Mouse (Mus musculus) adrenal gland, adult (tissue): ENCODE measurements around the gene Prdm9.
"Not testable (repeated sequence)": the region's sequence is repeated elsewhere in the genome, so short reads cannot be mapped to it uniquely, and the experiment has no call there.

ENCODE experiments used
- DNase-seq, 2 experiments: peaks; one replicate each; pipeline ENCODE4 v3.0.0; 2022 to 2023; ENCODE audit warnings: low spot score in 1 of 2; ENCODE audit not compliant: inconsistent age in 2 of 2

The Prdm9 gene

DNA sequence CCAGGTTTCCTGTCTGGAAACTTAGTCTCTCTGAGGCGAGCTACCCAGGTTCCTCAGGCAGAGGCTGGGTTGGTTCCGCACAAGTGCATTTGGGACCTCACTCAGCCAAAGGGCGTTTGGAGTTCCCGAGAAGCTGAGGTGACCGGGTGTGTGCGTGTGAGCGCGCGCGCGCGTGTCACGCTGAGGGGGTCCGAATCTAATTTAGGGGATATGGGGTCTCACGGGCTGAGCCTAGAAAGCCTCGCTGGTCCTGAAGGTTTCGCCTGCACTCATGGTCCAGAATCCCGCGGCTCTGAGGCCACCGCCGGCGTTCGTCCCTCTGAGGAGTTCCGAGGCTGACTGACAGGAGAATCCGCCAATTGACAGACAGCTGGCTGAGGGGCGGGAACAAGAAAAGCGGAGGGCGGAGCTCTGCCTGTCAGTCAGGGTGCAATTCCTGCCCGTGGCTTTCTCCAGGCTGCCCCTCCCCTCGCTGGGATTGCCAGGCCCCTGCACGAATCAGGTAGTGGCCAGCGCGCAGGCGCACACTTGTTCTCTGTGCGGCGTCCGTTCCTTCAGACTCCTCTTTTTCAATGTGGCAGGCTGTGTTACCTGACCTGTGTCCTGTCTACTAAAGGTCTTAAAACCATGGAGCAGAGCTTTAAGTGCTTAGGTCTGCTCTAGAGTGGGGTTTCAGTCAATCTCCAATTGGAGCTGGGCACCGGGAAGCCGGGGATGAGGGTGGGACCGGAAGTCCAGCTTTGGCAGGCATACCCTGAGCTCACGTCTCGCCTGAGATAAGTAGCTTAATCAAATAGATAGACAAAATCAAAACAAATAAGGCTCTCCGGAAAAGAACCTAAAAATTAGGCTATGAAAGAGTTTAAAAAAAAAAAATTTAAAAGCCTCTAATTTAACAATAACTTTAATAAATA is at the start of gene Prdm9:
Prdm9 (minus strand) TSS at position 341 of the 914 bp plus-strand sequence.
- peak; percentile 99 to 100 for DNase-seq

GRCm38 (mm10) chr17:15599496-15599895 is 35.3 kb upstream of the Prdm9 start:
- DNase-seq, result no peak

GRCm38 (mm10) chr17:15591216-15591881 is 27.2 kb upstream of the Prdm9 start:
- no peak for DNase-seq

GRCm38 (mm10) chr17:15588116-15588515 is 24.0 kb upstream of the Prdm9 start:
- DNase-seq, result no peak

- peak in 1 of 2 experiments; percentile 47 for DNase-seq
Measured at GRCm38 (mm10) chr17:15585691-15586090, 21.5 kb upstream of the Prdm9 start.

- DNase-seq, result peak in 1 of 2 experiments; percentile 13
Measured at GRCm38 (mm10) chr17:15583071-15583470, 18.9 kb upstream of the Prdm9 start.

DNA sequence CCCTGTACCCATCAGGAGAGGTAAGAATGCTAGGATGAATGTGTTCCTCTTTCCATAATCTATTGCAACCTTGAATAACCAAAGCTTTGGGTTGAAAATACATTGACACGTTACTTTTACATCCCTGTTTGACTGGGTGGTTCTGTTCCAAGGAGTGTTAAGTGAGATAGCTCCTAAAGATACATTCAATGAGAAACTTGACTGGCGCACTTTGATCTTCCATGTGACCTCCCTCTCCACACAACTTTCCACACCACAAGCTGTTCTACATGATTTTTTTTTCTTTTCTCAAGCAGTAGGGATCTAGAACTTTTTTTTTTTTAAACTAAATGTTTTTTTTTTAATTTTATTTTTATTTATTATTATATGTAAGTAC is 15.9 kb upstream of the Prdm9 start:
- no peak for DNase-seq

GRCm38 (mm10) chr17:15579410-15580071 is 15.4 kb upstream of the Prdm9 start:
- no peak for DNase-seq

- peak; percentile 57 to 74 for DNase-seq
Measured at GRCm38 (mm10) chr17:15577291-15577694, 13.1 kb upstream of the Prdm9 start.

- peak in 1 of 2 experiments; percentile 28 for DNase-seq
Measured at GRCm38 (mm10) chr17:15575056-15575455, 10.9 kb upstream of the Prdm9 start.

DNA sequence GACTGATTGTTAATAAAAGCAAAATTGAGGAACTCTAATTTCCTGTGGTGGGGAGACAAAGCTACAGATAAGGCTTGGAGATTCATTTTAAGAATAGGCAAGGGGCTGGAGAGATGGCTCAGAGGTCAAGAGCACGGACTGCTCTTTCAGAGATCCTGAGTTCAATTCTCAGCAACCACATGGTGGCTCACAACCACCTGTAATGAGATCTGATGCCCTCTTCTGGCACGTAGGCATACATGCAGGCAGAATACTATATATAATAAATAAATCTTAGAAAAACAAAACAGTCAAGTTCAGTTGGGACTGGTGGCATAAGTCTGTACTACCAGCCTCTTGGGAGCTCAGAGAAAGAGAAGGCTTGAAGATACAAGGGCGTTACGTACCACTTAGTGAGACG is 2.8 kb upstream of the Prdm9 start:
- DNase-seq, result no peak

DNA sequence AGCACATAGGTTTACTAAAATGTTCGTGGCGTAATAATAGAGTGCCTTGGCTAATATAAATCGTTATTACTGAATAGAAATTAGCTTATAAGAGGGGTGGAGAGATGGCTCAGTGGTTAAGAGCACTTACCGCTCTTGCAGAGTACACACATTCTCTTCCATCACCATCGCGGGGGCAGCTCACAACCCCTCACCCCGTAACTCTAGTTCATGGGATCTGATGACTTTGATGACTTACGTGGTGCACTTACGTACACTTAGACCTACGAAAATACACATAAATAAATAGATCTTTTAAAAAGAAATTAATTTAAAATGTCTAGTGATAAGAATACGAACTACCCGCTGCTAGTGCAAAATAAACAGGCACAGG is 760 bp upstream of the Prdm9 start:
- peak; percentile 21 to 57 for DNase-seq

DNA sequence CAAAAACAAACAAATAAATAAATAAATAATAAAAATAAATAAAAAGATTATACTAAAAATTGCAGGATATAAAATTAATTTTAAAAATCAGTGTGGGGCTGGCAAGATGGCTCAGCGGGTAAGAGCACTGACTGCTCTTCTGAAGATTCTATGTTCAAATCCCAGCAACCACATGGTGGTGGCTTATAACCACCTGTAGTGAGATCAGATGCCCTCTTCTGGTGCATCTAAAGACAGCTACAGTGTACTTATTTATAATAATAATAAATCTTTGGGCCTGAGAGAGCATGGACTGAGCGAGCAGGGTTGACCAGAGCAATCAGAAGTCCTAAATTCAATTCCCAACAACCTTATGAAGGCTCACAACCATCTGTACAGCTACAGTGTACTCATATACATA is 4.2 kb downstream of the Prdm9 start:
- no peak for DNase-seq

DNA sequence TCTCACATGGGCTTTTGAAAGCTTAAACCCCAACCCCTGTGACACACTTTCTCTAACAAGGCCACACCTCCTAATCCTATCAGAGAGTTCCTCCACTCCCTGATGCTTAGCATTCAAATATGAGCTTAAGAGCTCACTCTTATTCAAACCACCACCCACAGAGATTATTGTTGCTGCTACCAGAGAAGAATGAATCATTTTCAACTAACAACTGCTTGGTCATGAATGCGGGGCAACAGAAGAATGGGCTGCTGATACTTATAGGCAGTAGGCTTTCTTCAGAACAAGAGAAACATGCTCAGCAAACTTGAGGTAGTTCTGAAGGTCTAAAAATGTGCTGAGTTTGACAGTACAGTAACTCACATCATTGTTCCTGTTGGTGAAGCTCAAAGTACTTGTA is 14.4 kb downstream of the Prdm9 start:
- no peak for DNase-seq

GRCm38 (mm10) chr17:15546440-15546839 is 17.7 kb downstream of the Prdm9 start:
- no peak for DNase-seq

- not testable (repeated sequence) for DNase-seq
Measured at GRCm38 (mm10) chr17:15543868-15544267, 20.3 kb downstream of the Prdm9 start.

- no peak for DNase-seq
Measured at GRCm38 (mm10) chr17:15540309-15540708, 23.8 kb downstream of the Prdm9 start.

GRCm38 (mm10) chr17:15536457-15536904 is 27.7 kb downstream of the Prdm9 start:
- peak in 1 of 2 experiments; percentile 24 for DNase-seq

- no peak for DNase-seq
Measured at GRCm38 (mm10) chr17:15535943-15536342, 28.2 kb downstream of the Prdm9 start.

DNA sequence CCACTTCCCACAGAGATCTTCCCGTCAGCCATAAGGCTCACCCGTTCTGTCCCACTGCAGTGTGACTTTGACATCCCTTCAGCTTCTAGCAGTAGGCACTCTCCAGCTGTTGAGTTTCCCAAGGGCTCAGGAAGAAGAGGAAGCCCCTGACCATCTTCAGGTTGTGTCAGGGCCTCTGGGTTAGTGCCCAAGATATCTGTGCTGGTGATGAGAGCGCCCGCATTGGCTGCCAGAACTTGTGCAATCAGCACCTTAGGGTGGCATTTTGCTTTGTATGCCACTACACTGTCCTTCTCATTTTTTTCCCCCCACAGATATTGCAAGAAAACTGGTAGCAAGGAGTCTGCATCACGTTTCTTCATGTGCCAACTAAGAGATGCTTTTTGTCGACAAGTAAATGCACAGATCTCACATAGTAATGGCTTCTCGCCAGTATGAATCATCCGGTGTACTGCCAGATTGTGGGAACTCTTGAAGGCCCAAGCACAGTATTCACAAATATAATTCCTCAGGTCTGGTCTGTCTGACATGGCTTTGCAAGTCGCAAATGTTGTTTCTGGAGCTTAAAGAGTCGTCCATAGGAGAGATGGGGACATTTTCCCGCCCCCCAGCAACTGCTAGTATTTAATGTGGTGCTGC is 28.9 kb downstream of the Prdm9 start:
- DNase-seq, result peak in 1 of 2 experiments; percentile 72

DNA sequence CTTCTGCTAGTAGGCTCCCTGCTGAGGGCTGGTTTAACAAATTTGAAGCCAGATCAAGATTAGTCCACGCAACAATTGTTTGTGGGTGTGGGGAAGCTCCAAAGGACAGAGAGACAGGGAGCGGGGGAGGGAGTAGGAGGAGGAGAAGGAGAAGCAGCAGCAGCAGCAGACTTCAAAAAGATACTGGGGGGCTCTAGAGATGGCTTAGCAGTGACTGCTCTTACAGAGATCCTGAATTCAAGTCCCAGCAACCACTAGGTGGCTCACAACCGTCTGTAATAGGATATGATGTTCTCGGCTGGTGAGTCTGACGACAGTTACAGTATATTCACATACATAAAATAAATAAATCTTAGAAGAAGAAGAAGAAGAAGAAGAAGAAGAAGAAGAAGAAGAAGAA is 34.0 kb downstream of the Prdm9 start:
- peak; percentile 30 to 61 for DNase-seq
